Mouse (Mus musculus) heart, embryonic 11.5 days (tissue): ENCODE measurements around the gene Olfr398. TPM values are rescaled to one million over a fixed set of nuclear protein-coding genes. Genes with fewer than 3 reads are reported as not detected.

Experiments
- ATAC-seq: fragments of 200-750 bp; cut with Nextera tagmentation; replicated peaks from 2 replicates; pipeline ENCODE4 v1.8.0; 2017; ENCODE audit warnings: moderate library complexity; ENCODE audit not compliant: insufficient number of reproducible peaks, low FRiP score, low TSS enrichment
- H3K27ac ChIP-seq: fragments of 300-500 bp; sonication (generic); 2 replicates; pipeline ENCODE4 v1.5.1; 2014; ENCODE audit warnings: mild to moderate bottlenecking, low read depth, low read length
- H3K27me3 ChIP-seq: fragments of 300-500 bp; sonication (generic); 2 replicates; pipeline ENCODE4 v1.6.1; 2014; ENCODE audit warnings: mild to moderate bottlenecking, low read length, mixed read lengths; ENCODE audit not compliant: control insufficient read depth, insufficient read depth
- H3K36me3 ChIP-seq: fragments of 300-500 bp; sonication (generic); 2 replicates; pipeline ENCODE4 v1.6.1; 2014; ENCODE audit warnings: mild to moderate bottlenecking, low read length, moderate library complexity, mixed read lengths; ENCODE audit not compliant: control insufficient read depth, insufficient read depth
- H3K4me1 ChIP-seq: fragments of 300-500 bp; sonication (generic); 2 replicates; pipeline ENCODE4 v1.6.1; 2014; ENCODE audit warnings: low read length; ENCODE audit not compliant: control insufficient read depth, insufficient read depth
- H3K4me2 ChIP-seq: fragments of 300-500 bp; sonication (generic); 2 replicates; pipeline ENCODE4 v1.6.1; 2014; ENCODE audit warnings: mild to moderate bottlenecking, moderate library complexity
- H3K4me3 ChIP-seq: fragments of 300-500 bp; sonication (generic); 2 replicates; pipeline ENCODE4 v1.5.1; 2014; ENCODE audit warnings: low read depth, low read length
- H3K9ac ChIP-seq: fragments of 300-500 bp; sonication (generic); 2 replicates; pipeline ENCODE4 v1.6.1; 2014; ENCODE audit warnings: mild to moderate bottlenecking, low read depth, low read length, moderate library complexity
- H3K9me3 ChIP-seq: fragments of 300-500 bp; sonication (generic); replicated peaks from 2 replicates; pipeline ENCODE4 v1.6.1; 2016; ENCODE audit warnings: low read length; ENCODE audit not compliant: control insufficient read depth
- WGBS: fragments of 180-500 bp; shearing (Covaris S2); extraction: QIAGEN DNeasy Blood & Tissue Kit; methylation state at CpG from one replicate; pipeline ENCODE4 v1.1.7; 2014; ENCODE audit not compliant: insufficient replicate concordance; 5-methylcytosine and 5-hydroxymethylcytosine counted together
- polyA plus RNA-seq: library from polyadenylated mRNA; unstranded; fragments of >200 nt; fragmentation: Nextera tagmentation; extraction: Ambion mirVana; gene quantifications from 2 replicates; pipeline ENCODE4 v1.2.1, GENCODE M21; 2014

Gene Olfr398
- not detected in 2 replicates for polyA plus RNA-seq

- ATAC-seq: no peak
- H3K9me3 ChIP-seq: peaks cover 9% of the 10 kb centered on the region
- no peaks in the 10 kb centered on the region for H3K27me3 ChIP-seq
- no peak within 1 kb of the TSS for H3K27ac ChIP-seq
- no peak within 1 kb of the TSS for H3K4me3 ChIP-seq
- H3K4me1 ChIP-seq: no peaks in the 10 kb centered on the region
- H3K9ac ChIP-seq: no peak within 1 kb of the TSS
- H3K36me3 ChIP-seq: no peaks in the 10 kb centered on the region
- H3K4me2 ChIP-seq: no peak within 1 kb of the TSS
Observed at GRCm38 (mm10) chr11:73990307-73990706, at the start of gene Olfr398. Gene Olfr398, minus strand, starts transcription at chr11:73990407.

GRCm38 (mm10) chr11:73993115-73993514, 2.9 kb upstream of the Olfr398 start:
- Histone ChIP-seq H3K4me1 (no peaks in the 10 kb centered on the region), H3K4me3 (no peak overlapping the region), H3K36me3 (no peaks in the 10 kb centered on the region), H3K27ac (no peak overlapping the region), H3K27me3 (no peaks in the 10 kb centered on the region), H3K9me3 (peaks cover 5% of the 10 kb centered on the region), H3K9ac (no peak overlapping the region), H3K4me2 (no peak overlapping the region)
- no peak for ATAC-seq

- no peak for ATAC-seq
- Histone ChIP-seq H3K4me3 (no peak within 1 kb of the TSS), H3K4me1 (no peaks in the 10 kb centered on the region), H3K27ac (no peak within 1 kb of the TSS), H3K4me2 (no peak within 1 kb of the TSS), H3K36me3 (no peaks in the 10 kb centered on the region), H3K9ac (no peak within 1 kb of the TSS), H3K9me3 (peaks cover 10% of the 10 kb centered on the region), H3K27me3 (no peaks in the 10 kb centered on the region)
- WGBS: 71% methylated on average over 1 of the region's 1 CpGs
Observed at GRCm38 (mm10) chr11:73960517-73960916, 29.7 kb downstream of the Olfr398 start, which contains the start of gene Olfr397. Gene Olfr397, plus strand, starts transcription at chr11:73960817.

GRCm38 (mm10) chr11:73936377-73936776, 53.8 kb downstream of the Olfr398 start, which contains the start of gene Olfr23:
Gene Olfr23, plus strand, starts transcription at chr11:73936677.
- H3K27ac ChIP-seq: no peak within 1 kb of the TSS
- no peaks in the 10 kb centered on the region for H3K4me1 ChIP-seq
- no peaks in the 10 kb centered on the region for H3K27me3 ChIP-seq
- no peaks in the 10 kb centered on the region for H3K36me3 ChIP-seq
- H3K9ac ChIP-seq: no peak within 1 kb of the TSS
- H3K9me3 ChIP-seq: no peaks in the 10 kb centered on the region
- no peak for ATAC-seq
- no peak within 1 kb of the TSS for H3K4me2 ChIP-seq
- no peak within 1 kb of the TSS for H3K4me3 ChIP-seq

Other genes starting within 250 kb of the Olfr398 start
- not detected in 2 replicates for gene Olfr389, start 209.7 kb downstream of the Olfr398 start, polyA plus RNA-seq
- gene Olfr390, start 207.4 kb downstream of the Olfr398 start, polyA plus RNA-seq: not detected in 2 replicates
- gene Olfr391-ps, start 187.4 kb downstream of the Olfr398 start, polyA plus RNA-seq: not detected in 2 replicates
- not detected in 2 replicates for gene Olfr392, start 173.4 kb downstream of the Olfr398 start, polyA plus RNA-seq
- gene Olfr393, start 139.0 kb downstream of the Olfr398 start, polyA plus RNA-seq: not detected in 2 replicates
- gene Olfr394, start 99.6 kb downstream of the Olfr398 start, polyA plus RNA-seq: not detected in 2 replicates
- gene Olfr395, start 81.1 kb downstream of the Olfr398 start, polyA plus RNA-seq: not detected in 2 replicates
- not detected in 2 replicates for gene Olfr23, start 53.7 kb downstream of the Olfr398 start, polyA plus RNA-seq
- not detected in 2 replicates for gene Olfr397, start 29.6 kb downstream of the Olfr398 start, polyA plus RNA-seq
- gene Olfr139, start 66.1 kb upstream of the Olfr398 start, polyA plus RNA-seq: not detected in 2 replicates
- gene Olfr399, start 66.2 kb upstream of the Olfr398 start, polyA plus RNA-seq: not detected in 2 replicates
- gene Zfp616, start 79.5 kb upstream of the Olfr398 start, polyA plus RNA-seq: not detected in 2 replicates
- not detected in 2 replicates for gene Olfr401, start 123.3 kb upstream of the Olfr398 start, polyA plus RNA-seq
- gene Olfr402, start 163.1 kb upstream of the Olfr398 start, polyA plus RNA-seq: not detected in 2 replicates
- not detected in 2 replicates for gene Olfr403, start 195.8 kb upstream of the Olfr398 start, polyA plus RNA-seq
- gene Olfr43, start 221.0 kb upstream of the Olfr398 start, polyA plus RNA-seq: not detected in 2 replicates